Mouse (Mus musculus): ENCODE measurements around the gene Fundc2. TPM values are rescaled to one million over a fixed set of nuclear protein-coding genes. Genes with fewer than 3 reads are reported as not detected.

Gene Fundc2
- polyA plus RNA-seq (2015; fragmentation: Nextera tagmentation; extraction: Ambion mirVana) = 50.3 and 68.0 TPM in 2 replicates

GRCm38 (mm10) chrX:75382195-75382771 lies at the start of gene Fundc2, which contains the start of gene F8:
Gene Fundc2 (plus strand): TSS chrX:75382399.
Gene F8 (minus strand): TSS chrX:75382615.
- H3K4me1 ChIP-seq = no peaks in the 10 kb centered on the region
- peak within 1 kb of the TSS; percentile 44; the same call in 1 of the 2 replicates for H3K9ac ChIP-seq
- peak; percentile 96 for ATAC-seq (replicated peaks; ENCODE audit: low FRiP score)
- no peaks in the 10 kb centered on the region for H3K9me3 ChIP-seq (replicated peaks)
- H3K27ac ChIP-seq = peak within 1 kb of the TSS; percentile 86
- 18% methylated on average over 15 of the region's 25 CpGs for WGBS
- peak within 1 kb of the TSS; percentile 55 for H3K4me3 ChIP-seq (replicated peaks)
- H3K36me3 ChIP-seq = no peaks in the 10 kb centered on the region
- H3K4me2 ChIP-seq = peak within 1 kb of the TSS; percentile 51
- no peaks in the 10 kb centered on the region for H3K27me3 ChIP-seq

GRCm38 (mm10) chrX:75370197-75370596 lies 12.0 kb upstream of the Fundc2 start:
- Histone ChIP-seq H3K4me1 (no peaks in the 10 kb centered on the region), H3K27ac (no peak overlapping the region), H3K27me3 (no peaks in the 10 kb centered on the region), H3K4me3 (replicated peaks) (no peak overlapping the region), H3K9me3 (replicated peaks) (no peaks in the 10 kb centered on the region), H3K36me3 (no peaks in the 10 kb centered on the region), H3K9ac (no peak overlapping the region), H3K4me2 (no peak overlapping the region)
- no peak for ATAC-seq (replicated peaks; ENCODE audit: low FRiP score)

- Histone ChIP-seq H3K4me2 (no peak overlapping the region), H3K9me3 (replicated peaks) (no peaks in the 10 kb centered on the region), H3K27ac (no peak overlapping the region), H3K27me3 (no peaks in the 10 kb centered on the region), H3K9ac (no peak overlapping the region), H3K4me1 (no peaks in the 10 kb centered on the region), H3K36me3 (no peaks in the 10 kb centered on the region), H3K4me3 (replicated peaks) (no peak overlapping the region)
- ATAC-seq (replicated peaks; ENCODE audit: low FRiP score) = no peak
- WGBS = 60% methylated on average over 2 of the region's 2 CpGs
Measured at GRCm38 (mm10) chrX:75372666-75373425, 9.4 kb upstream of the Fundc2 start.

GRCm38 (mm10) chrX:75376815-75377214 lies 5.4 kb upstream of the Fundc2 start:
- no peak overlapping the region for H3K4me2 ChIP-seq
- no peak overlapping the region for H3K4me3 ChIP-seq (replicated peaks)
- no peak overlapping the region for H3K9ac ChIP-seq
- H3K27me3 ChIP-seq = no peaks in the 10 kb centered on the region
- no peaks in the 10 kb centered on the region for H3K4me1 ChIP-seq
- H3K9me3 ChIP-seq (replicated peaks) = no peaks in the 10 kb centered on the region
- H3K27ac ChIP-seq = no peak overlapping the region
- no peak for ATAC-seq (replicated peaks; ENCODE audit: low FRiP score)
- no peaks in the 10 kb centered on the region for H3K36me3 ChIP-seq

GRCm38 (mm10) chrX:75381176-75381575 lies 1.0 kb upstream of the Fundc2 start:
- no peaks in the 10 kb centered on the region for H3K27me3 ChIP-seq
- H3K36me3 ChIP-seq = no peaks in the 10 kb centered on the region
- H3K4me3 ChIP-seq (replicated peaks) = no peak overlapping the region
- H3K9ac ChIP-seq = no peak overlapping the region
- 82% methylated on average over 1 of the region's 1 CpGs for WGBS
- H3K4me1 ChIP-seq = no peaks in the 10 kb centered on the region
- H3K4me2 ChIP-seq = no peak overlapping the region
- ATAC-seq (replicated peaks; ENCODE audit: low FRiP score) = no peak
- H3K9me3 ChIP-seq (replicated peaks) = no peaks in the 10 kb centered on the region
- no peak overlapping the region for H3K27ac ChIP-seq

GRCm38 (mm10) chrX:75381699-75382098 lies 500 bp upstream of the Fundc2 start:
- Histone ChIP-seq H3K27ac (peak overlapping the region; percentile 86; the same call in 1 of the 2 replicates), H3K9me3 (replicated peaks) (no peaks in the 10 kb centered on the region), H3K4me2 (peak overlapping the region; percentile 51), H3K4me1 (no peaks in the 10 kb centered on the region), H3K36me3 (no peaks in the 10 kb centered on the region), H3K4me3 (replicated peaks) (peak overlapping the region; percentile 55), H3K27me3 (no peaks in the 10 kb centered on the region), H3K9ac (no peak overlapping the region)
- 57% methylated on average over 5 of the region's 5 CpGs for WGBS
- ATAC-seq (replicated peaks; ENCODE audit: low FRiP score) = no peak

- H3K4me2 ChIP-seq = no peak overlapping the region
- H3K27me3 ChIP-seq = no peaks in the 10 kb centered on the region
- WGBS = 89% methylated on average over 1 of the region's 1 CpGs
- no peak overlapping the region for H3K9ac ChIP-seq
- ATAC-seq (replicated peaks; ENCODE audit: low FRiP score) = no peak
- H3K4me3 ChIP-seq (replicated peaks) = no peak overlapping the region
- peaks cover 11% of the 10 kb centered on the region; the same call in 1 of the 2 replicates for H3K36me3 ChIP-seq
- no peaks in the 10 kb centered on the region for H3K9me3 ChIP-seq (replicated peaks)
- no peak overlapping the region for H3K27ac ChIP-seq
- H3K4me1 ChIP-seq = no peaks in the 10 kb centered on the region
Measured at GRCm38 (mm10) chrX:75399471-75399870, 17.3 kb downstream of the Fundc2 start.

GRCm38 (mm10) chrX:75402668-75403067 lies 20.5 kb downstream of the Fundc2 start:
- Histone ChIP-seq H3K36me3 (0 out of 2 replicates have a peak, but pooled peaks cover 6% of the 10 kb centered on the region), H3K9ac (no peak overlapping the region), H3K27ac (no peak overlapping the region), H3K9me3 (replicated peaks) (no peaks in the 10 kb centered on the region), H3K4me2 (no peak overlapping the region), H3K27me3 (no peaks in the 10 kb centered on the region), H3K4me1 (no peaks in the 10 kb centered on the region), H3K4me3 (replicated peaks) (no peak overlapping the region)
- WGBS = 62% methylated on average over 2 of the region's 2 CpGs
- ATAC-seq (replicated peaks; ENCODE audit: low FRiP score) = no peak

GRCm38 (mm10) chrX:75403350-75403749 lies 21.2 kb downstream of the Fundc2 start:
- Histone ChIP-seq H3K4me1 (no peaks in the 10 kb centered on the region), H3K9ac (no peak overlapping the region), H3K27me3 (no peaks in the 10 kb centered on the region), H3K4me3 (replicated peaks) (no peak overlapping the region), H3K9me3 (replicated peaks) (no peaks in the 10 kb centered on the region), H3K27ac (no peak overlapping the region), H3K4me2 (no peak overlapping the region), H3K36me3 (0 out of 2 replicates have a peak, but pooled peaks cover 6% of the 10 kb centered on the region)
- ATAC-seq (replicated peaks; ENCODE audit: low FRiP score) = no peak

GRCm38 (mm10) chrX:75409711-75410110 lies 27.5 kb downstream of the Fundc2 start:
- no peaks in the 10 kb centered on the region for H3K9me3 ChIP-seq (replicated peaks)
- H3K4me2 ChIP-seq = no peak overlapping the region
- no peak overlapping the region for H3K27ac ChIP-seq
- H3K36me3 ChIP-seq = no peaks in the 10 kb centered on the region
- H3K4me3 ChIP-seq (replicated peaks) = no peak overlapping the region
- H3K9ac ChIP-seq = no peak overlapping the region
- 86% methylated on average over 1 of the region's 1 CpGs for WGBS
- H3K4me1 ChIP-seq = no peaks in the 10 kb centered on the region
- no peaks in the 10 kb centered on the region for H3K27me3 ChIP-seq
- no peak for ATAC-seq (replicated peaks; ENCODE audit: low FRiP score)

- H3K4me3 ChIP-seq (replicated peaks) = peak within 1 kb of the TSS; percentile 58
- no peaks in the 10 kb centered on the region for H3K9me3 ChIP-seq (replicated peaks)
- peak within 1 kb of the TSS; percentile 52 for H3K9ac ChIP-seq
- H3K4me1 ChIP-seq = no peaks in the 10 kb centered on the region
- 19% methylated on average over 52 of the region's 52 CpGs for WGBS
- peak within 1 kb of the TSS; percentile 51 for H3K4me2 ChIP-seq
- H3K36me3 ChIP-seq = 0 out of 2 replicates have a peak, but pooled peaks cover 3% of the 10 kb centered on the region
- no peaks in the 10 kb centered on the region for H3K27me3 ChIP-seq
- peak within 1 kb of the TSS; percentile 91 for H3K27ac ChIP-seq
- ATAC-seq (replicated peaks; ENCODE audit: low FRiP score) = peak; percentile 99
Measured at GRCm38 (mm10) chrX:75415936-75416785, 34.0 kb downstream of the Fundc2 start, which contains the start of the genes Cmc4, Mtcp1 and Brcc3. Gene Cmc4 (minus strand): TSS chrX:75416584. Gene Mtcp1 (minus strand): TSS chrX:75416588. Gene Brcc3 (plus strand): TSS chrX:75416628.
